Mouse (Mus musculus) layer of hippocampus, adult 11-12 months (tissue): ENCODE measurements at regions not wholly inside any gene's neighbourhood (a gene's known extent, or its start where the extent isn't known, plus 50 kb on each side); places are given as distances from the start of the nearest gene placed in this dataset.
A peak's percentile ranks its signal among the peaks of the same experiment; 100 is the strongest.

Source experiments
- DNase-seq: peaks from one replicate; pipeline ENCODE4 v3.0.0; 2022; ENCODE audit warnings: low spot score

DNA sequence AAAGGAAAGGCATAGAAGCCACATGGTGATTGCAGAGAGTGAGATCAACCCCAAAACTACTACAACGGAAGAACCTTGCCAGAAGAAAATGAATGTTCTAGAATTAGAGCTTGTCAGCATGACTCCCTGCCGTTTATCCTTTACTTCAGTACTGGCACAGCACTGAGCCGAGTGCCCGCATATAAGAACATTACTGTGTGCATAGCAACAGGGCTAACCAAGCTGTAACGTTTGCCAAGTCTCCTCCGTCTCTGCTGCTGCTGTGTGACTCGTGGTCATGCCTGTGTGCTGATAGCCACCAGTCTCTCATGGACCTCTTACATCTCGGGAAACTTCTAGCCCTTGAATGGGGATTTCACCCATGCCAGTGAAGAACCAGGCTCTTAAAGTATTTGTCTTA, 228.1 kb upstream of the Zdhhc25 start:
- no peak for DNase-seq

DNA sequence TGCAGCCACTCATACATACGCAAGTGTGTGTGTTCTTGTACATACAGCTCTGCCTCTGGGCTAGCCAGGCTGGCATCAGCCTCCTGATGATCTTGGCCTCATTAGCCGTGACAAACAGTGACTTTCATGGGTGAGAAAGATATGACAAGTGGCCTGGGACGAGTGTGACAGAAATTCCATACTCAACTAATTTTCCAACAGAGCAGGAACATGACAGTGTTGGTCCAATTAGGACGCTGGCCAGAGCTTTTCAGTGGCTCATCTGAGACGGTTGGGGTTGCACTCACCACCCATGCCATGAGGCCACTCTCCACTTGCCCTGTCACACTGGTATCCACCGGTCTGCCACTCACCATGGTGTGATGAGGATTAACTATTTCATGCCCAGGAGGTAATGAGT, 226.2 kb upstream of the Zdhhc25 start:
- no peak for DNase-seq

DNA sequence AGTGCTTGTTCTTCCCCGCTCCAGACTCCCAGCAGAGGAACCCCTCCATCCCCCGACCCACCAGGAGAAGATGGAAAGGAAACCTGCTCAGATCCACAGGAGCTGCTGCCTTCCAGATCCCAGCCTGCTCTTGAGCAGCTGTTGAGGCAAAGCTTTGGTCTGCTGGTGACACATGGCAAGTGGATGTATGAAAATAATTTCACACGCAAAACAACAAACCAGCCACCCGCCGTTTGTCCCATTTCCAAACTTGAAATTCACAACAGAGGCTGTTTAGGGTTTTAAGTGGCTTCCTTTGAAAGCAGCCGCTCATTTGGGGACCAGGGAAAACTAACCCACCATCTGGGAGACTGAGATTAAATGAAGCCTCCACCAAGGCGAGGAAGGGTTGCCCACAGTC, 220.8 kb upstream of the Zdhhc25 start:
- no peak for DNase-seq

DNA sequence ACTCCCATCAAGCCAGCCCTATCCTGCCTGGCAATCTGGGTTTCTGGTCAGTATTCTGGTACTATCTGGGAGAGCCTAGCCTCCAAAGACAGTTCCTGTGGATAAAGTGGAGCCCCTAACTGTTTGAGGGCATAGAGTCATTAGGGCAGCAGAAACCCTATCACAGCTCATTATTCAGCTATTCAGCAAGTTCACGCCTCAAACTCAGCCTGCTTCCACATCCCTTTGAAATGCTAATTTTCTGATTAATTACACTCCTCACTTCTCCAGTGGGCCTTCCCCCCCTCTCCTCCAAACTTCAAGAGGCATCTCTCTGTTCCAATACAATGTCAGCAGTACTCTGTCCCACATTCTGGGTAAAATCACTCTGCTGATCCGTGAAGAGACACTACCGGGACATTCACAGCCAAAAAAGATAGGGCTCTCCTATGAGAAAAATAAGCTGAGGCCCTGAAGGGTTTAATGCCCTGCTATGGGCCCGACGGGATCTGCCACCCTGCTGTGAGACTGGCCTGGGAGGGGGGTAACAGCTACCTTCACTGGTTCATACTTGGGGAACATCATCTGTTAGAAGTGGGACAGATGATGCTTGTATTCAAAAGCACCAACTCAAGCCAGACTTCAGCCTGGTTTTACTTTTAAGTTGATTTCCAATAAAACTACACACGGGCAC, 220.0 kb upstream of the Zdhhc25 start:
- DNase-seq: no peak

DNA sequence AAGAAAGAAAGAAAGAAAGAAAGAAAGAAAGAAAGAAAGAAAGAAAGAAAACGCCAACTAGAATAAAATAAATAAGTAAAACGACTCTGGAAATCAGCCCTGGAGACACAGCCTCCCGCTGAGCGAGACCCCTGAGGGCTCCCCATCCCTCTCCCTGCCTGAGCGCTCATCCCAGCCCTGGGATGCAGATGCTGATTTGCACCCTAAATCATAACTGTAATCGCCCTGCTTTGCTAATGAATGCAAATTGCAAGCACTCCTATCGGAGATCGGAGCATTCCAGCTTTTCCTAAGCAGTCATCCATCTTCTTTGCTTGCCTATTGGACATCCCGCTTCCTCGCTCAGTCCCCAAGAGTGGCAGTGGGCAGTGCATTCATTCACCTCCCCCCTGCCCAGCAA, 218.7 kb upstream of the Zdhhc25 start:
- DNase-seq: no peak

DNA sequence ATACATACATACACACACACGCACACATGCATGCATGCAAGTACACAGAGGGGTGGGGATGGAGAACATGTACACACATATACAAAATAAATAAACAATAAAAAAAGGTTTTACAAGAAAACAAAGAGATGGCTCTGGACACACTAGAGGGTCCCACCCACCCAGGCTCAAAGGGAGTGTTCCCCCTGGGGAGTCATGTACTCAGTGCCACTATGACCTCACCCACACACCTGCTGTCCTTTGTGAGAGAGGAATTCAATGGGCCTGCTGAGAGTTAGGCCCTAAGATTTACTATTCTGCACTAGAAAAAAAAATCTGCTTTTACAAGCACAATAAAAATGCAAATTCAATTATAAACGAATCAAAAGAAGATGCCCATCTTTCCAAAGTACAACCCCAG, 214.2 kb upstream of the Zdhhc25 start:
- no peak for DNase-seq

DNA sequence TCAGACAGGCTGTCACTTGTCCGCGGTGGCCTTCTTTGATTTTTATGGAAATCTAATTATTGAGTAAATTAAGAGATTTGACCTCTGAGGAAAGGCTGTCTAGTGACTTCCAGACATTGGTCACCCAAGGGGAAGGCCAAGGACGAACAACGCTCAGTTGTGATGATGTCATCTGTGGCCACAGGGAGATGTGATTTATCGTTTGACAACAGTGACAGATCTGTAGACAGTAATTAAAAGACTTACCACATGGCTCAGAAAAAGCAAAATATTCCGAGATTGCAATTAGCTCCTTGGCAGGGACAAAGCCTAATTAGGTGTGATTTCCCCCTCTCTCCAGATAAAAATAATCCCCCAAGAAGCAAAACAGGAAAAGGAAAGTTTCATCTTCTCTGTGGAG, 213.4 kb upstream of the Zdhhc25 start:
- DNase-seq: no peak

DNA sequence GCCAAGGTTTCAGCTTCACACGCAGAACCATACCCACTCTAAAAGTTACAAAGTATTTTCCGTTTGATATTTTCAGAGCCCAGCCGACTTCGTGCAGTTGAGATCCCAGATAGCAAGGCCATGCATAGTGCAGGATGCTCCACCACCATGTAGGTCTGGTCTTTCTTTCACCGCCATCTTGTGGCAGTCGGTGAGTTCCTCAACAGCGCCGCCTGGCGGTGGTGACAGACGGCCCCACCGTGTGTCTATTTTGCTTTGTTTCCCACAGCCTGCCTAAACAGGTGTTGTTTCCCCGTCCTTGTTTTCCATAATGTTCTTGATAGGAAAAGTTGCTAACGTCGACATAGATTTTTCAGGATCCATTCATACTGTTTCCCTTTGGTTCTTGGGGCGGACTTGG, 208.3 kb upstream of the Zdhhc25 start:
- DNase-seq: peak; percentile 11

DNA sequence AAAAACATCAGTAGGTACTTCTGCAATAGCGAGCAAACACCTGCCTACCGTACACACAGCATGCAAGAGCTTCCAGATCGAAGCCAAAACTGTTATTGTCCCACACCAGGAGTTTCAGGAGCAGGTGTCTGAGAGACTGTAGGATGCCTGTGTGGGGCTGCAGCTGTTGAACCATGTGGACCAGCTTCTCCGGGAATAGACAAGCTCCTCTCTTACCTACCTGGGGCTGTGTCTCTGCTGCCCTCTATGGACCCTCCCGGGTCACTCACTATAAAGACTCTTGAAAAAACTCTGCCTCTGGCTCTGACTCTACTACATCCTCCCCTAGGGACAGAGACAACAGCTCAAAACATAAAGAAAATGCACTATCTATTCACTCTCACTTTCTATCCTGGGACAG, 201.0 kb upstream of the Zdhhc25 start:
- DNase-seq: no peak

DNA sequence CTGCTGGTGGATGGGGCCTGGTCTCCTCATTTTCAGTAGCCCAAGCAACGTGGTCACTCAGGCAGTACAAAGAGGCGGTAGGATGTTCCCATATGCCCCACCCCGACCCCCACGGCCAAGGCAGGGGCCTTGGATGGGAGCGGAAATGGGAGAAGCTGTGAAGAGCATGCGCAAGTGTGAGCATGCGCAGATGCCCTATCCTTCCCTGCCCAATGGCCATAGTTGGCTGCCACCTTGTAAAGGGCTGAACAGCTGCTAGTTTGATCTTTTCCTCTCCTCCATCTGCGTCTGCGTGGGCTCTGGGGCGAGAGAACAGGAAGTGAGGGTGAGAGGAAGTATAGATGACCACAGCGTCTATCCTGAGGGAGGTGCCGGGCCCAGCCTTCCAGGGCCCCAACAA, 200.1 kb upstream of the Zdhhc25 start:
- no peak for DNase-seq

DNA sequence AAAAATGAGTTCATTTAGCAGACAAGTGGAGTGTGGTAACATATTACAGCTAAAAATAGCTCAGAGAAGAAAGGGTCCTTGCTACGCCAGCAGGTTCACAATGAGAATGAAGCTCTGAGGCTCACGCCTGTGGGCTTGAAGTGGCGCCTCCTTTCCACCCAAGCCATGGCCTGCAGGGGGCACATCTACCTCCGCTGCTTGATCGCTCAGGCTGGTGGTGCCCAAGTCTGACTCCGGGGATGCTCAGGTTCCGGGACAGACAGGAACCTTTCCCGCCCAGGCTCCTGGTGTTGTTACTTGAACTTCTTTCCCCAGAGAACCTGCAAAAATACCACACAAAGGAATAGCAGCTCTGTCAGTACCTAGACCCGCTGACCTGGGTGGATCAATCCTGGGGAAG, 199.3 kb upstream of the Zdhhc25 start:
- DNase-seq: no peak

DNA sequence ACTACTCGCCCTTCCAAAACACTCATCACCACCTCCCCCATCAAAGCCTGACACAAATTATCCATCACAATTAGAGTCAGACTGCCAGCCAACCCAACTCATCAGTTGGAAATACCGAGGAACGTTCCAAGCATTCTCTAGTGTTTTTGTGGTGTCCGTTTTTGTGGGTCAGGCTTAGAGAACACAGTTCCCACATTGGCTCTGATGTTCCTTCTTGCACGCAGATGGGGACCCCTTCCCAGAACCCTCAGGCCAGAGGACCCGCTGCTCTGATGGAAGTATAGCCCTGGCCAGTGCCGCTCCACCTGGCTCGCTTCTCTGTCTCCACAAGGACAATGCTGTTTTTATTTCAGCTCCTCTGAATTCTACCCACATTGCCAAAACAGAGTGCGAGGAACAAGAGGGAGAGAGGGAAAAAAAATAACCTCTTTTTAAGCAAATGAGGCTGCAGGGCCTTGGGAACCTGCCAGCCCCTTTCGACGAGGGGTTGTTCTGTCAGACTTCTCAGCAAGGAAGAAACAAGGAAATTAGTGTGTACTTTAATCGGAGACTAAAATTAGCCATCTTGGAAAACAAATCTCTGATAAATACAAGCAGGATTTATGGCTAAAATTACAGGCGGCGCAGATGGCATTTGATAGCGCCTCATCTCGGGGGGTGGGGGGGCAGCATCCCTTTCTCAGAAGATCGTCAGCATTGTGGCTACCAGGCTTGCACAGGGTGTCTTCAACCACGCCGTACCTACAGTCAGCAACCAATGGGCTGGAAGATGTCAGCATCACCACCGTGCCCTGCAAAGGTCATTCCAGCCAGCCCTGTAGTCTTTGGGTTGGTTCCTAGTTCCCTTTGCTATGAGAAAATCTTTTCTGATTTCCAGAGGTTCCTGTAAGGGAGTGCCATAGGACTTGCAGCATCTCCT, 191.4 kb upstream of the Zdhhc25 start:
- peak; percentile 42 for DNase-seq

DNA sequence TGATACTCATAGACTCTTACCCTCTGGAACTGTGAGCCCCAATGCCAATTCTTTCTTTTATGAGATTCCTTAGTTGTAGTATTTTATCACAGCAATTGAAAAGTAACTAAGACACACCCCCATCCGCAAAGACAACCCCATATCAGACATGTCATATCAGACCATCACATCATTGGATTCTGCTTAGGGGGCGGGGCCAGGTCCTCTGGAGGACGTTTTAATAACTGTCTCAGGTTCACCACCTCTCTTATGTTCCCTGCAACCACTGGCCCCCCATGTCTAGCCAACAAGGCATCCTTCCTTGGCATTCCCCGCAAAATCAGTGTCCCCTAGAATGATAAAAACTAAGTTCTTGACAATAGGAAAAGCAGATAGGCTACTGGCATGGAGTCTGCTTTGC, 185.9 kb upstream of the Zdhhc25 start:
- DNase-seq: no peak

DNA sequence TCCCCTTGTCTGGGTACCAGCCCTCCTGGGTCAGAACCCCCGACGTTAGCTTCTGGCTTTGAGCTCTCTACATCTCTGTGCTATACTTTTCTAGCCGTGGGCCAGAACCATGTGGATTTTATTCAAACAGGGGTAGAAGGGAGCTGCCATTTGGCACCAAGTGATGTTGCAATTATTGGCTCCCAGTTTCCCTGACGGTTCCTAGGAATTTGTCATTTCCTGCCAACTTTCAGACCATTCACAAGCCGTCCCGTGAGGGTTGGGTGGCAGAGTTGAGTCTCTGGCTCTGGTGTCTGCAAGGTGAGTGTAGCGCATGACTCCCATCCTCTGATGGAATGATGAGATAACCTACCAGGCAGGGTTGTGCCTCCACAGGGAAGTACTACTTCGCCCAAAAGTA, 181.2 kb upstream of the Zdhhc25 start:
- DNase-seq: no peak

DNA sequence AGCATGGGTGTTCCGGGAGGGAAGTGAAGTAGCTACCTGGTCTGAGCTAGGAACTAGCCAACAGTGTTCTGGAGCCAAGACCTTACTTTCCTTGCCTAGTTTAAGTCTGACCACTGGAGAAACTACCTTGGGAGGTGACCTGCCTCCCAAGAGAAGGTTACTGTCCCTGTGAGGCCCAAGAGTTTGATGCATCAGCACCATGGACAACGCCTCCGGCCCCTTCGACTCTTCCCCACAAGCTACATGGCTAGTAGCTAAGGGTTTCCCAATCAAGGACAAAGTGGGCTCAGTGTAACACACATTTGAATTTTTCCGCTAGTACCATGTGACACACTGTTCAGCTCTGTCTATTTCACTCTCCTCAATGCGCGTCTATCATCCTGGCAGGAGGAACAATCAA, 171.7 kb upstream of the Zdhhc25 start:
- no peak for DNase-seq

DNA sequence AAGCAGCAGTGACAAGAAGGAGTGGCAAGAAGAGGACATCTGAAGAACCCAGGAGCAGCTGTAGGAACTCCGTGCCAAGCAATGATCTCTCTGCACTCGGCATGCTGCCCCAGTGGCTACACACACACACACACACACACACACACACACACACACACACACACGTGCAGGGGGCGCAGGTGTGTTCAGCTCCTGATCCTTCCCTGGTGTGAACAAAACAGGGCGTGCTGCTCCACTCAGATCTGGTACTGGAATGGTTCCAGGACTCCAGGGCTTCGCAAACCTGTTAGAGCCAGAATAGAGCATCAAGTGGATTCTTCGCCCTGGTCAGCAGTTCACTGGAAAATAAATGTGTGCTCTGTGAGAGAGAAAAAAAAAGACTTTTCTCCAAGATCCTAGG, 169.2 kb upstream of the Zdhhc25 start:
- no peak for DNase-seq

DNA sequence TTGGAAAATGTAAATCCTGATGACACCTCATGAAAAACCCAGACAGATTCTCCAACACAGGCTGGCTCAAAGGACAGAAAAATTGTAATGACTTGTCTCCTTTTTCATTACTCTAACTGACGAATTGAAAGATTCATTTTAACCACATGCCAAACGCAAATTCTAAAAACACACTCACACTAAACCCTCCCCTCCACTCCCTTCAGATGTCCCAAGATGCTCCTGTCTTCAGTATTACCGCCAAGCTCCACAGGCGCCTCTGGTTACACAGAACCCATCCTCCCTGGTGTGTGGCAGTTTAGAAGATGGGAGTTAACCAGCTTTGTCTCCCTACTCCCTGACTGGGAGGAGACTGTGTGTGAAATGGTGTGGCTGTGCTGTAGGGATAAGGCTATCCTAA, 151.8 kb upstream of the Zdhhc25 start:
- DNase-seq: no peak

DNA sequence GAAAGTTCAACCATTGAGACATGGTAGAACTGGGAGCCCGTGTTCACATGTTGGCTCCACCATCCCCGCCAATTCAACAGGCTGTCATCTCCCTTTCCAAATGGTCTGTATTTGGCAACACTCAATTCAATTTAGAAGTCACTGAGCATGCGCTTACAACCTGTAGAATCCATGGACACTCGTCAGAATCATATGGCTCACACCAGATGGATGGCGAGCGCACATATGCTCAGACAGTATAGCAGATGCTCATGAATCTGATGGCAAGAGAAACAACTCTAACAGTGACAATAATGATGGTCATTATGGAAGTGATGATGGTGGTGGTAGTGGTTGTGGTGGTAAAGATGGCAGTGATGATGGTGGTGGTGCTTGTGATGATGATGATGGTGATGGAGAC, 148.9 kb upstream of the Zdhhc25 start:
- no peak for DNase-seq

DNA sequence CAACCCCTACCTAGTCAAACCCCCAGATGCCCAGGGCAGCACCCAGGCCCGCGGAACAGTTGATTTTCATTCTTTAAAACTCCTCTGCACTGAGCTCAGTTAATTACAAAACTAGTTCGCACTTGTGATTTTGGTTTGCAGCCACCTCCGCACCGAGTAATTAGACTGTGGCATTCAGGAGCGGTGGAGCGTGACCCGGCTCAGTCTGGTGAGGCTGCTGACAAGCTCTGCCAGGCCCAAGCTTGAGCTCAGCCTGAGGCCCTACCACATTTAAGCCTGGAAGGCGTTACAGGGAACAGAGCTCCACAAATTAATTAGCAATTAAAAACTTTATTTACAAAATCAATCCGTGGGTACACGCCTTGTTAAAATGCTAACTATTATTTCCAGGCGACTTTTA, 132.0 kb upstream of the Zdhhc25 start:
- peak; percentile 28 for DNase-seq

DNA sequence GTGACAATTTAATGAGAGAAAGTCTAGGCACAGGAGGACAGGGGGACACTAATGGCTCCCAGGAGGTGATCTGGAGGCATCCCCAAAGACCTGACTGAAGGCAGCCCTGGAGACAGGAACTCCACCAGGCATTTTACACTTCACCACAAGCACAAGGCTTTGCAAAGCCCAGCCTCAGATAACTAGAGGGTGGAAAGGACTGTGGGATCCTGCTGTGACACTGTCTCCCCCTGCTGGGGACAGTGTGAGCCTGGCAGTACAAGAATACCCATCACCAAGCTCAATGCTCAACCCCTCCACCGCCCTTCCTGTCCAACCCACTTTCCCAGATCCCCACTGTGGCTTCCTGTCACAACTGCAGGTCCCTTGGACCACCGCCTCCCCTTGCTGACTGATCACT, 131.3 kb upstream of the Zdhhc25 start:
- peak; percentile 77 for DNase-seq

DNA sequence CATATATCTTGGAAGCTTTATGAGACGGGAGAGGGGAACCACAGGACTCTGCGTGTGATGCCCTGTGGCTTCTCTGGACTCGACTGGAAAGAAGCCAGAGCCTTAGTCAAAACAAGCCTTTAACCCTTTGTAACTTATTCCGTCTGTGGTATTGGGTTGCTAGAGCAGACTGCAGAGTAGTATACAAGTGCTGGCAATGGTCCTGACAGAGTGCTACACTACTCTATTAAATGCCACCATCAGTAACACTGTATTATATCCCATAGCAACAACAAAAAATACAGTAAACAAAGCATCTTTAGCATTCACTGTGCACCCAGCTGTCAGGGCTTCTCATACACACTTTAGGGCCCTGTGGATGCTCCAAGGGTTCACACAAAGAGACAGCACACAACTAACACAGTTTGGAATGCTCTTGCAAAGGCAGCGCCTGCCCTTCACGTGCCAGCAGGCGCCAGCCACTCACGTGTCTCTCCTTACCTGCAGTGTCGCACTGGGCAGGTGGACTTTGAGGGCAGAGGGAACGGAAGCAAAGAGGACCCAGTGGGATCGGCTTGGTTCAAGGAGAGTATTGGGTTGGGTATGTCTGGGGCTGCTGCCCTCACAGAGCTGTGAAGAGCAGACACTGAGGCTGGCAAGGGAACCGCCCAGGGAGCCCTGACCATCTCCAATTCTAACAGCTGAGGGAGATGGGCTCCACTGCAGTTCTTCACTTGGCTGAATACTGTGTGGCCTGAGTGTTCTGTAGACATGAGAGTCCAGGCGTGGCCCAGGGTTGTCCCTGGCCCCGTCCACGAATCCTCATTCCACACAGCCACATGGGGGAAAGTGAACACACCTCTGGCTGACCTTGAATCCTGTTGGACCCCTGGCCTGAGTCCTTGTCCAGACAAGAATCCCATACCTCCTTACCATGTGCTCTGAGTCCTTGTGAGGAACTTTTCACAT, 130.3 kb upstream of the Zdhhc25 start:
- DNase-seq: no peak

DNA sequence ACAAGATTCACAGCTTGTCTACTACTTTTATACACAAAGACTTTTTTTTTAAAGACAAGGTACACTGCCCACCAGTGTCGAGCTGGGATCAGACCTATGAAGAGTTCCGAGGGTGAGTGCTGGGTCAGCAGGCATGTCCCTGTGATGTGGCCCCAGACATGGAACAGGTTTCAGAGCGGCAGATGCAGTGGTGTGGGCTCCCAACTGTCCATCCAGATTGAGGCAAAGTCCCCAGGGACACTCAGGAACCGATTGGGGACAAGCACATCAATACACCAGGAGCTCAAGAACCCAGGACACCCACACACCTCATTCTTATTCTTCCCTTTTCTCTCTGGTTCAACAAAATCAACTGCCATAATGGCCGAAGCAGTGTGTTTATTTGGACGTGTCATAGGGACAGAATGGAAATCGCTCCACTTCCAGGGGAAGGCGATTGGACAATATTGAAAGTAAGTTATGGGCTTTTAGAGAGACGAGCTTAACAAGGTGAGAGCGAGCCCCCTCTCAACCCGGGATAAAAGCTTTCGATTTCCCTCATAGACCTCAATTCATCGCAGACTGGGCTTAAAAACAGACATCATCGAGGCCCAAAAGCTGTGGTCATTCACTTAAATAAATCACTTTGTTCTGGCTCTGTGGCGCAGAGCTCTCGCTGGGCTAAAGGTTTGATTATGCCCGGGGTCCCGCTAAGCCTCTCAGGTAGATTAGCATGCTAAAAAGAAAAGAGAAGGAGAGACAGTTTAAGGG, 127.6 kb upstream of the Zdhhc25 start:
- no peak for DNase-seq
